Mouse (Mus musculus): ENCODE measurements around the gene Ptbp1.

Gene Ptbp1

DNA sequence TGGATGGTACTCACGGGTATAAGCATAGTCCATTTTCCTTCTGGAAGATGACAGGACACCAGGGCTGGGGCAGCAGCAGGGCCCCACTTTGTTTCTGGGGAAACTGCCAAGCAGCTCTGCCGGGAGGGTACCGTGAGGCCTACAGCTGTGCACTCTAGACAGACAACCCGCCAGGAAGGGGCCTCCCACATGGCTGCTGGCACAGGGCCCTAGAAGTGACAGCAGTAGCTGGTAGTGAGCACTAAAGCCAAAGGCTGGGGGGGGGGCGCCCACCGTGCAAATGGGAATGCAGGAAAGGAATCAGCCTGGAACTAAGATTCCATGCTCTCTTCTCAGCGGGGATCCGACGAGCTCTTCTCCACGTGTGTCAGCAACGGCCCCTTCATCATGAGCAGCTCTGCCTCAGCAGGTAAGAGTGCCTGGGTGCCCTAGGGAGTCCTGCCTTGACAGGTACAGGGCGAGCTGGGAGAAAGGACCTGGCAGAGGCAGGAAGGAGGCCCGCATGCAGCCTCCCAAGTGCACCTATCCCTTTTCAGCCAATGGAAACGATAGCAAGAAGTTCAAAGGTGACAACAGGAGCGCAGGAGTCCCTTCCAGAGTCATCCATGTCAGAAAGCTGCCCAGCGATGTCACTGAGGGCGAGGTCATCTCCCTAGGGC is 4.3 kb downstream of the Ptbp1 start:
- in situ Hi-C loops (cut with MseI, MboI), result no loop called here

- in situ Hi-C loops (cut with MseI, MboI), result no loop called here
These were observed 4.9 kb downstream of the Ptbp1 start for GRCm38 (mm10) chr10:79859116-79859515.

DNA sequence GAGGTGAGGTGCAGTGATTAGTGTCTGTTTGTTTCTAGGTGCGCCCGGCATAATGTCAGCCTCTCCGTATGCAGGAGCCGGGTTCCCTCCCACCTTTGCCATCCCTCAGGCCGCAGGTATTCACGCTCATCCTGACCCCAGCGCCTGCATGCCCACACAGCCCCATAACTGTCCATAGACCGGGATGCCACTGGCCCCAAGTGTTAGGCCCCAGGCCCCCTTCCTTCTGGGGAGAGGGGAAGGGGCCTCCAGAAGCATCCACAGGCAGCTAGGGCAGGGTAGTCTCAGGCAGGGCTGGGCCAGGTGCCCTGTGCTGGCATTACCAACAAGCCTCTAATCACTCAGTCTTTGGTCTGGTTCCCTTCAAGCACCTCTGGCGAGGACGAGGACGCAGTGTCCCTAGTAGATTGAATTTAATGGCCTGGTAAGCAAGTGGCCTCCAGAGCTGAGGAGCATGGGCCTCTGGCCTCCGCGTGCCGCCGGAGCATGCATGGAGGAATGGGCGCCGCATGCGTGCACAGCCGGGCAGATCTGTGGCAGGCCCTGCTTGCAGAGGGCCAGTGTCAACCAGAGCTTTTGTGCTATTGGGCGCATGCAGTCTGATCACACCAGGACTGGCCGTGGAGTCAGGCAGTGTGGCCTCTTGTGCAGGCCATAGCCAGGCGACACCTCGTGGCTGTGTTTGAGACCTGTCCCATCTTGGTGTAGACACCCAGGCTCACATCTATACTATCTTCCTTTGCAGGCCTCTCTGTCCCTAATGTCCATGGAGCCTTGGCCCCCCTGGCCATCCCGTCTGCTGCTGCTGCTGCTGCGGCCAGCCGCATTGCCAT is 6.1 kb downstream of the Ptbp1 start:
- in situ Hi-C loops (cut with MseI, MboI), result no loop called here

- in situ Hi-C loops (cut with MseI, MboI), result no loop called here
These were observed 7.2 kb downstream of the Ptbp1 start for GRCm38 (mm10) chr10:79861230-79862048.

DNA sequence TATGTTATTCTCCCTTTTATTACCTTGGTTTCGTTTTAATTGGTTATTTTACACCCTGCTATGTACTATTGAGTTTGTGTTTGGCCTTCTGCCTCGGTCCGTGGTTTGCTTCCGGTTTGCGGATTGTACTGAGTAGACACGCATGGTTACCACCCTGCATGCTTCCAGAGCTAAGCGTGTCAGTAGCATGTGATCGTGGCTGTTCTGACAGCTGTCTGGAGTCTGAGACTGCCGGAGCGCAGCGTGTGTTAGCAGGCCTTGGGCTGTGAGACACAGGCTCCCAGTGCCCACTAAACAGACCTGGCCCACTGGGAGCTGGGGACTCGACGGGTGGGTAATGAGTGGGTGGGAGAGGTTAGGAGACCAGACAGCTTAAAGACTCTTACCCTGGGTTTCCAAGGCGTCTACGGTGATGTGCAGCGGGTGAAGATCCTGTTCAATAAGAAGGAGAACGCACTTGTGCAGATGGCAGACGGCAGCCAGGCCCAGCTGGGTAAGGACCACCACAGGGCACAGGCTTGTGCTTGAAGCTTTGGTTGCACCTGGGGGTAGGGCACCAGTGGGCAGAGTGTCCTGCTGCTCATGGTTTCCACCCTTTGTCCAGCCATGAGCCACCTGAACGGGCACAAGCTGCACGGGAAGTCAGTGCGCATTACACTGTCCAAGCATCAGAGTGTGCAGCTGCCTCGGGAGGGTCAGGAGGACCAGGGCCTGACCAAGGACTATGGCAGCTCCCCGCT is 8.0 kb downstream of the Ptbp1 start:
- in situ Hi-C loops (cut with MseI, MboI), result no loop called here

DNA sequence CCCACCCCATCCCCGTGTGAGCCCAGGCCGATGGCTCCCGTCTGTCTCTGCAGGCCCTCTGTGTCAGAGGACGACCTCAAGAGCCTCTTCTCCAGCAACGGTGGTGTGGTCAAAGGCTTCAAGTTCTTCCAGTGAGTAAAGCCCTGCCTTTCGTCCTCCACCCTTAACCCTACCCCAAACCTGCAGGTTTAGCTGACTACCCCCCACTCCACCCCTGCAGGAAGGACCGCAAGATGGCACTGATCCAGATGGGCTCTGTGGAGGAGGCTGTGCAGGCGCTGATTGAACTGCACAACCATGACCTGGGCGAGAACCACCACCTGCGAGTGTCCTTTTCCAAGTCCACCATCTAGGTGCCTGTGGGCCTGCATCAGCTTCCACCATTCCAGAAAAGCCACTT is 8.7 kb downstream of the Ptbp1 start:
- in situ Hi-C loops (cut with MseI, MboI), result no loop called here

DNA sequence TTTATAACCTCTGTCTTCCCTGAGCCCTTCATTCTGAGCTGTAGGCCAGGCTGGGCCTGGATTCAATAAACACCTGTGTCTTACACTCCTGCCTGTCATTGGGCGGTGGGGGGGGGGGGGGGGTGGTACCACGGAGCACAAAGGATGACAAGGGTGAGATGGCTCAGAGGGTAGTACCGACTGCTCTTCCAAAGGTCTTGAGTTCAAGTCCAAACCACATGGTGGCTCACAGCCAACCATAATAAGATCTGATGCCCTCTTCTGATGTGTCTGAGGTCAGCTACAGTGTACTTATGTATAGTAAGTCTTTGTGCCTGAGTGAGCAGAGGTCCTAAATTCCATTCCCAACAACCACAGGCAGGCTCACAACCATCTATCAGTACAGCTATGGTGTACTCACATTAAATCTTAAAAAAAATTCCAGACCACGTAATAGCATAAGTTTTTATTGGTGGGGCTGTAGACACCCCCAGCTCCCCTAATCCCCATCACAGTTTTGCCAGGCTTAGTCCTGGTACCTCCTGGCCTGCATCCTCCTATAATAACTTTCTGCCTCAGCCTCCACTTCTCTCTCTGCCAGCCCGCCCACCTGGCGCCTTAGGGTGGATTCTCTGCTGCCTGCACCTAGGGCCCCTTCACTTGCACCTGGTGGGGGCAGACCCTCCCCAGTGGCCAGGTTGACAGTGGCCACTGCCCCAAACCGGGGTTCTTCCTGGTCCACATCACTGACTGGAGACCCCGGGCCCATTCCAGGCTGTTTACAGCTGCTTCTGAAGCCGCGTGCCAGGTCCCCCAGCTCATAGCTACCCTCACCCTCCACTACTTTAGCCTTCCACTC is 10.3 kb downstream of the Ptbp1 start:
- in situ Hi-C loops (cut with MseI, MboI), result no loop called here

- in situ Hi-C loops (cut with MseI, MboI), result no loop called here
These were observed 11.0 kb downstream of the Ptbp1 start for GRCm38 (mm10) chr10:79865189-79865601.

- in situ Hi-C loops (cut with MseI, MboI), result no loop called here
These were observed 11.6 kb downstream of the Ptbp1 start for GRCm38 (mm10) chr10:79865801-79866295.

GRCm38 (mm10) chr10:79866601-79867000 is 12.4 kb downstream of the Ptbp1 start:
- in situ Hi-C loops (cut with MseI, MboI), result no loop called here

- in situ Hi-C loops (cut with MseI, MboI), result no loop called here
These were observed 17.6 kb downstream of the Ptbp1 start for GRCm38 (mm10) chr10:79871845-79872244.

DNA sequence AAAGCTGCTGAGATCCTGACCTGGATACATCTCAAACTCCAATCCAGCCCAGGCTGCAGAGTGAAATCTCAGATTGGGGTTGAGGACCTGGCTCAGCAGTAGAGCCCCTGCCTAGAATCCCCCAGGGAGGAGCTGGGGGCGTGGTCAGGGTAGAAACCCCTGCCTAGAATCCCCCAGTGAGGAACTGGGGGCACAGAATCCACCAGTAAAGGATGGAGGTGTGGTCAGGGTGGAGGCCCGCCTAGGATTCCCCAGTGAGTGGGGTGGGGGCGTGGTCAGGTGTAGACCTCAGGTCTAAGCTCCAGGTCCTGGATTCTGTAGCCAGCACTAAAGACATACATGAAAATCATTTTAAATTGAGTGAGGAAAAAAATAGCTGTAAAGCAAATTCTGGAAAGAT is 18.6 kb downstream of the Ptbp1 start:
- in situ Hi-C loops (cut with MseI, MboI), result no loop called here

DNA sequence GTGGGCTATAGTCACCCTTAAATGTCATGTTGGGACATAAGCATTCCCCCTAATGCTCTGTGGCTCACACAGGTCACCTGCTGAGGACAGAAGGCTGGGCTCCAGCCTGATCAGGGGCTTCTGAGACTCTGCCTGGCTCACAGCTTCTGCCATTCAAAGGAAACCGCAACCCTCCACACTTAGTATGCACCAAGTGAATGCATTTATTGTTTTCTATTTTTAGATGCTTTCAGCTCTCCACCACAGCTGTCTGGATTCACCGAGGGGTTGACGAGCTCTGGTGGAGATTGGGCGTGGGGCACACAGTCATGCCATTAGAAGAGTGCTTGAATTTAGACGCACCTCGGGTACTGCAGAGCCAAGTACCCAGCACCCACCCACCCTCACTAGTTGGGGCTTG is 19.1 kb downstream of the Ptbp1 start:
- in situ Hi-C loops (cut with MseI, MboI), result no loop called here

- in situ Hi-C loops (cut with MseI, MboI), result no loop called here
These were observed 19.6 kb downstream of the Ptbp1 start for GRCm38 (mm10) chr10:79873715-79874289.

DNA sequence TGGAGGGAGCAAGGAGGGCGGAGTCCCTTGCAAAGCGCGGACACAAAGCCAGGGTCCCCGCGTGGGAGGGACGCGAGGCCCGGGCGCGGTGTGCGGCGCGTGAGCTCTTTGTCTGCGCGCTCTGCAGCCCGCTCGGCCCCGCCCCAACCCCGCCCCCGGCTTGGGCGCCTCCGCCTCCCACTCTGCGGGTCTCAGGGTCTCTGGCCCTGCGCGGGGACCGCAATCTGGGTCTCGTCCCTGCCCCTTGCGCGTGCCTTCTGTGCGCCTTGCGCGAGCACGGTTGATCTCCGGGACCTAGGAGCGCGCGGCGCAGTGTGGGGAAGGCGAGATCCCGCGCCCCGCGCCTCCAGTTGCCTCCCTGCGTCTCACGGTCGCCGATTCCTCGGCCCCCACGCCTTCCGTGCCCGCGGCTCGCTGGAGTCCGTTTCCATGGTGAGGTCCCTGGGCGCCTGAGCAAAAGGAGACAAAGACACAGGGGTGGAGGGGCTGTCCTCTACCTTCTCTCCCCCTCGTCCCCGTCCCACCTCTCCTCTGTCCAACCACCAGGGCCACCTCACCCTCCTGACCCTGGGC is 20.1 kb downstream of the Ptbp1 start, which contains the start of the genes Prtn3 and Plppr3:
Gene Prtn3 (plus strand): TSS at position 187 of the 573 bp plus-strand sequence.
Gene Plppr3 (minus strand): TSS at position 345 of the 573 bp plus-strand sequence.
- in situ Hi-C loops (cut with MseI, MboI), result no loop called here

DNA sequence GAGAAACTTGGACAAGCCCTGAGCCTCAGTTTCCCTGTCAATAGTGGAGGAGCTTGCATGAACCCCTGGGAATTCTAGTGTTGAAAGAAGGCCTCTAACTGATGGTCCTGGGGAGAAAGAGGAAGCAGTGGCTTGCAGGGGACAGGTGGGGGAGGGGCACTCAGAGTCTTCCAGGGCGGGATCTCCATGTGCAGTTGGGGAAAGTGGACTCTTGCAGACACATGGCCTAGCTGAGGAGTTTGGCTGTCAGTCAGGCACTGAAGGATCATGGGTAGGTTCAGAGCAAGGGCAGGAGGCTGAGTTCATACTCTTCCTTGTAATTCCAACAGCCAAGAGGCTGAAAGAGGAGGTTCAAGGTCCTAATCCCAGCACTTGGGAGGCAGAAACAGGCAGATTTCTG is 22.9 kb downstream of the Ptbp1 start:
- in situ Hi-C loops (cut with MseI, MboI), result no loop called here

DNA sequence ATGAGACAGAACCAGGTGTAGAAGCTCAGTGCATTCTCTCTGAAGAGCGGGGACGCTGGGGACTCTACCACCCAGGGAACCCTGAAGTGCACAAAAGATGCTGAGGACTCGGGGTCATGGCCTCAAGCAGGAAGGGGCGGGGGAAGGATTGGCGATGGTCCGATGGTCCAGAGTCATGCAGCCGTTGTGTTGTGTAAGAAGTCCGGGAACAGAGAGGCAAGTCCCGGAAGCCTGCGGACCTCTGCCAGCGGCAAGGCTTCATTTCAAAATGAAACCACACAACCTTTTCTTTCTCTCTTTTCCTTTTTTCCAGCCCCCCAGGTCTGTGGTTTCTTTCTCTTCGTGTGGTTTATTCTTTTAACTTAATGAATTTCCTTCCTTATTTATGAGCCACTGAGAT is 23.5 kb downstream of the Ptbp1 start:
- in situ Hi-C loops (cut with MseI, MboI), result no loop called here

DNA sequence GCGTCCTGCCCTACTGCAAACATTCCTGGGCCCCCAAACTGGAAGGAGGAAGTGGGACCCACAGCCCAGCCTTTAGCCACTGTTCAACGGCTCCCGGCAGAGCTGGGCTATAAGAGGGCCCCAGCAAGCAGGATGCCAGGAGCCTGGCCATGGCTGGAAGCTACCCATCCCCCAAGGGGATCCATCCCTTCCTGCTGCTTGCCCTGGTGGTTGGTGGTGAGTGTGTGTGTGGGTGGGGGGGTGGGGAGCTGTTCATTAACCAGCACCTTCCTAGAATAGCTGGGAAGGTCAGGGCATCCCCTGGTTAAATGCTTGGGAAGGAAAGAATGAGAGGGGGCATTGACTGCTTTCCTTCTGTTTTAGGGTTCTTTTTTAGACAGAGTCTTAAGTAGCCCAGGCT is 25.3 kb downstream of the Ptbp1 start:
- in situ Hi-C loops (cut with MseI, MboI), result no loop called here

- in situ Hi-C loops (cut with MseI, MboI), result loop anchor here in 1 of 2 experiments (10.0 kb wide), 1 partner anchor 74 kb away; no protein-coding TSS in a partner anchor
These were observed 26.5 kb downstream of the Ptbp1 start for GRCm38 (mm10) chr10:79880721-79881120.

Measured in mouse trophoblast stem cell (cell line).